Mouse (Mus musculus): ENCODE data around the gene Gm9857.
A peak's percentile ranks its signal among the peaks of the same experiment; 100 is the strongest.

Gm9857 gene

DNA sequence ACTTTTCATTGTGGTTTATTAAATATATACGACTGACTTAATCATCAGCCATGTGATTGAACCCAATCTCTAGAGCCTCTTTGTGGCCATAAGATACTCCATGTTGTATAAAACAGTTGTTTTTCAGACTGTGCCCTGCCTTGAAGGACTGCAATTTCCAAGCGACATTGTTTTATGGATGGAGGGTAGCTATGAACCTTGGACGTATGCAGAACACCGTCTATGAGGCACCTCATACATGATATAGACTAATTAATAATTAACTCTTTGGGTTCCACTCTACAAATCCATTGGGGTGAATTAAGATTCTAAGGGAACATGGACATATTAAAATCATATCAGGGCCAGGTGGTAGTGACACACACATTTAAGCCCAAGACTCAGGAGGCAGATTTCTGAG lies 14.6 kb downstream of the Gm9857 start:
- no peak for DNase-seq (ENCODE audit: low read depth, low spot score)

DNA sequence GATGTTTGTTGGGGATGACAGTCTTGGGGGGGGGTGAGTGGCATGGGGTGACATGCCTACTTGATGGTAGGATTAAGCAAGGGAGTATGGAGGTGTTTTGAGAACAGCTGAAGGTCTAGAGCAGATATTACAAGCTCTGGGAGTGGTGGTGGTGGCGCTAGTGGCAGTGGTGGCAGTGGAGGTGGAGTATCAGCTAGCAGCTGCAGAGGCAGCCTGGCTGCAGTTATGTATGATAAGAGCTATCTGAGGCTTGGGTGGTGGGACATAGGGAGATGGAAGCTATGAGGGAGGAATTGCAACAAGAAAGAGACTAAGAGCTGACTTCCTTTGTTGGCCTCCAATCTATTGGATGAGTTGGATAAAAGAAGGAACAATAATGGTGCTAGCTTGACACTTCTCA lies 18.4 kb downstream of the Gm9857 start:
- no peak for DNase-seq (ENCODE audit: low read depth, low spot score)

GRCm38 (mm10) chr3:108920442-108921070 lies 19.7 kb downstream of the Gm9857 start:
- no peak for DNase-seq (ENCODE audit: low read depth, low spot score)

- DNase-seq (ENCODE audit: low read depth, low spot score), result no peak
These were observed 21.4 kb downstream of the Gm9857 start for GRCm38 (mm10) chr3:108918852-108919251.

GRCm38 (mm10) chr3:108917986-108918385 lies 22.3 kb downstream of the Gm9857 start:
- DNase-seq (ENCODE audit: low read depth, low spot score), result no peak

DNA sequence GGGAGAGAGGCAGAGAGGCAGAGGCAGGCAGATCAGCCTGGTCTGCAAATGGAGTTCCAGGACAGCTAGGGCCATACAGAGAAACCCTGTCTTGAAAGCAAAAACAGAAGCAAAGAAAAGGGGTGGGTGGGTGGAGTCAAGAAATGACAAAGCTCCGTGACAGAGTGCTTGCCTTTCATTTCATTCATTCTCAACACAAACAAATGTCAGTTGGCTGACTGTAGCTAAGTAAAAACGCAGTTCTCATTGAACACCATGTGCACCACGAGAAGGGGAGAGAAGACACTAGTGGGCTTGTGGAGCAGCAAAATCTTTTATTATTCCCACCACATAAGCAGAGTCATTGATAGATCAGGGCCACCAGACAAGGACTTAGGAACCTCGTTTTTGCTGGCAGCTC lies 23.4 kb downstream of the Gm9857 start:
- DNase-seq (ENCODE audit: low read depth, low spot score), result no peak

DNA sequence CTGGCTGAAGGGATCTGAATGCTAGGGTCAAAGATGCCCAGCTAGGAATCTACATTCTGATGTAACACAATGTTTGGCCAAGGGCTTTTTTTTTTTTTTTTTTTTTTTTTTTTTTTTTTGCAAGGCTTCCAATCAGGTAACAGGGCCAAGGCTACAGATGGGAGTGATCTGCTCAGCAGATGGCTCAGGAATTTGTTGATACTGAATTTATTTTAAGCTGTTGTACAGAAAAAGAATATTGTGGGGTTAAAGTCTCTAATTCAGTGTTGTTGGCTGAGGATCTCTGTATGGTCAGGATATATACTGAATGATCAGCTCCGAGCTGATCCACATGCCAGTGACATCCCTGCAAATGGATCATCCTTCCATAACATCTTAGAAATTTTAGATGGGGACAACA lies 24.2 kb downstream of the Gm9857 start:
- no peak for DNase-seq (ENCODE audit: low read depth, low spot score)

DNA sequence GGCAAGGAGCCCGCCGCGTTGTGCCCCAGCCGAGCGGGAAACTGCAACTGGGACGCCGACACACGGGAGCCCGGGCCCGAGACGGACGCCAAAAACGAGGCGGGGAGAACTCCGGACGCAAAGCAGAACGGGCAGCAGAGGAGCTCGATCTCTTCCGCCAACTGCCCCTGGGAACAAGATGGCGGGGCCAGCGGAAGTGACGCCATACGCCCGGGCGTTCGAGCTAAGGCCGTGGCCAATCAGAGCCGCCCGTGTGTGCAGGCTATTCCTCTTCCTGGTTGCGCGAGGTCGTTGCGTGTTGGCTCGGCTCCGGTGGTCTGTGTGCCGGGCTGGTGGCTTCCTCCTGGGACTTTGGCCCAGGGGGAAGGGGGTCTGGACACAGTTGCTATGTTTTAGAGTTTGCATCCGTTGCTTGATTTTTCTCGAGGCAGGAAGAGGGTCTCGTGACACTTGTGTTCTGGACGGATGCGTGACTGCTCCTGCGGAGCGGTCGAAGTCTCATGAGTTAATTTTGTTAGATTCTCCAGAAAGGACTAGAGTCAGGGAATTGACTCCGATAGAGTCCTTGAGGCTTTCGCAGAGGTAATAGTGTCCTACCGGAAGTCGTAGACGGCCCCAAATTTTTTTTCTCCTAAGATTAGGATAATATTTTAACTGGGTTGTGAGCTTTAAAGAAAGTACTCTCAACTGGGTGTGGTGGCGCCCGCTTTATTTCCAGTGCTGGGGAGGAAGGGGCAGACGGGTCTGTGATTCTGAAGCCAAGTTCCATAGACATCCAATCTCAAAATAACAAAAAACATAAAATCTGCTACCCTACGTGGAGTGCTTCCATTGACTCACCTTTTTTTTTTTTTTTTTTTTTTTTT lies 28.5 kb downstream of the Gm9857 start, which contains the start of gene Prpf38b:
Gene Prpf38b, minus strand, starts transcription at position 180 of the 866 bp plus-strand sequence.
- peak; percentile 98 for DNase-seq (ENCODE audit: low read depth, low spot score)

- DNase-seq (ENCODE audit: low read depth, low spot score), result peak; percentile 93
These were observed 29.1 kb downstream of the Gm9857 start for GRCm38 (mm10) chr3:108911081-108911547.

GRCm38 (mm10) chr3:108910303-108911080 lies 29.8 kb downstream of the Gm9857 start:
- peak; percentile 82 for DNase-seq (ENCODE audit: low read depth, low spot score)

DNA sequence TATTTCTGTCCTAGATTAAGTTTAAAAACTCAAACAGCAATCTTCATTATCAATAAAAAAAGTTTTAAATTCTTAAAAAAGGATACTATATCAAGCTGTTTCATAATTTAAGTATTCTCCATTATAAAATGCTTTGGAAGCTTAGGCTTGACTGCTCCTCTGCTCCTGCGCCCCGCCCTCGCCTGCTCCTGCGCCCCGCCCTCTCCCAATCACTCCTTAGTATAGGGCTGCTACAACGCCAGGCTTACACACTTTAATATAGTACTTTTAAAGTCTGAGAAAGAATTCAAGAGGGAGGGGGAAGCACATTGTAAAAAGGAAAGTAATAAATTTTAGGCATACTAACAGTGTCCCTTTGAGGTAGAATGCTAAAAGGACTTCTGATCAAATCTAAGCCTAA lies 37.3 kb downstream of the Gm9857 start:
- DNase-seq (ENCODE audit: low read depth, low spot score), result no peak

GRCm38 (mm10) chr3:108902038-108902437 lies 38.2 kb downstream of the Gm9857 start:
- peak; percentile 54 for DNase-seq (ENCODE audit: low read depth, low spot score)

GRCm38 (mm10) chr3:108900681-108901080 lies 39.6 kb downstream of the Gm9857 start:
- DNase-seq (ENCODE audit: low read depth, low spot score), result no peak

GRCm38 (mm10) chr3:108900147-108900546 lies 40.1 kb downstream of the Gm9857 start:
- peak; percentile 81 for DNase-seq (ENCODE audit: low read depth, low spot score)

- no peak for DNase-seq (ENCODE audit: low read depth, low spot score)
These were observed 41.6 kb downstream of the Gm9857 start for GRCm38 (mm10) chr3:108898640-108899039.

DNA sequence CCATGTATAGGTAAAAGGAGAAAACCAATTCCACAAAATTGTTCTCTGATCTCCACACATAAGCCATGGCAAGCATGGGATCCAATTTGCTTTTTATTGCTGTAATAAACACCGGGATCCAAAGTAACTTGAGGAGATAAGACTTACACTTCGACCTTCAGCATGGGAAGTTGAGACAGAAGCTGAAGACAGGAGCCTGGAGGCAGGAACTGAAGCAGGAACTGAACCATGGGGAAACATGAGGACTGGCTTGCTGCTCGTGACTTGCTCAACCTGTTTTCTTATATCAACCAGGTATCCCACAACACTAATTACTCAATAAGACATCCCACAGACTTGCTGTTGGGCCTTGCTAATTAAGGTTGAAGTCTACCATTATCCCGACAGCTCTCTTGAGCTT lies 47.3 kb downstream of the Gm9857 start:
- DNase-seq (ENCODE audit: low read depth, low spot score), result no peak

- no peak for DNase-seq (ENCODE audit: low read depth, low spot score)
These were observed 48.2 kb downstream of the Gm9857 start for GRCm38 (mm10) chr3:108892080-108892479.
